Mouse (Mus musculus) left cerebral cortex, postnatal 10 days (tissue): ENCODE results near the gene Coasy. TPM values are rescaled to one million over a fixed set of nuclear protein-coding genes. Genes with fewer than 3 reads are reported as not detected.

Experiments used
- DNase-seq, 2 experiments: peaks; one replicate each; pipeline ENCODE4 v3.0.0; 2021 to 2022; ENCODE audit warnings: low spot score in 2 of 2, mixed read lengths in 1 of 2; ENCODE audit errors: extremely low spot score in 1 of 2
- intact Hi-C: fragments of 180-260 bp; cut with DNase I; formaldehyde crosslinking; loops from one replicate; pipeline ENCODE4 v1.15.1; 2025
- total RNA-seq, 2 experiments: library from RNA; stranded (reverse); gene quantifications; 2 replicates each; pipeline ENCODE4 v1.2.3; 2021

Coasy gene
- total RNA-seq, 2 experiments from 2014 or later: 32.3 to 32.4 TPM

DNA sequence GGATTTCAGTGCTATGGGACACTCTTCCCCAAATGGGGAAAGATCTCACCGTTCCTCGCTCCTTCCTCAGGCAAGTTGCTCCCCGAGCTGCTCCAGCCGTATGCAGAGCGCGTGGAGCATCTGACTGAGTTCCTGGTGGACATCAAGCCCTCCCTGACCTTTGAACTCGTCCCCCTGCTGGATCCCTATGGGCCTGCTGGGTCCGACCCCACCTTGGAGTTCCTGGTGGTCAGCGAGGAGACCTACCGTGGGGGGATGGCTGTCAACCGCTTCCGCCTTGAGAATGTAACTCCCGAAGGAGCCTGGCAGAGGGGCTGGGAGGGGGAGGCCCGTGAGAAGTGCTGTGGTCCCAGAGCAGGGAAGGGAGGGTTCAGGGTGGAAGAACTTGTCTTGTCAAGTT is 1.9 kb downstream of the Coasy start:
- peak in 1 of 2 experiments; percentile 32 for DNase-seq
- intact Hi-C loops: loop anchor here (5.0 kb wide), 1 partner anchor 93 kb away; the partner anchor contains the start of gene Ccr10

DNA sequence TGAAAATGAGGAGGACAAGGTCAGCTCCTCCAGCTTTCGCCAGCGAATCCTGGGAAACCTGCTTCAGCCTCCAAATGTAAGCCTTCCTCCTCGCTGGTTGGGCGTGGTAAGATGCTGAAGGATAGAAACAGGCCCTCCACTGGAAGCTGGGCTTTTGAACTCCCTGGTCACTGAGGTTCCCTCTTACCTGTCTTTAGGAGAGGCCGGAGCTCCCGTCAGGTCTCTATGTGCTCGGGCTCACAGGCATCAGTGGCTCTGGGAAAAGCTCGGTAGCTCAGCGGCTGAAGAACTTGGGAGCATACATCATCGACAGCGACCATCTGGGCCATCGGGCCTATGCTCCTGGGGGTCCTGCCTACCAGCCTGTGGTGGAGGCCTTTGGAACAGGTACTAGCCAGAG is 2.4 kb downstream of the Coasy start:
- peak in 1 of 2 experiments; percentile 22 for DNase-seq
- intact Hi-C loops: loop anchor here (5.0 kb wide), 1 partner anchor 92 kb away; the partner anchor contains the start of gene Ccr10

DNA sequence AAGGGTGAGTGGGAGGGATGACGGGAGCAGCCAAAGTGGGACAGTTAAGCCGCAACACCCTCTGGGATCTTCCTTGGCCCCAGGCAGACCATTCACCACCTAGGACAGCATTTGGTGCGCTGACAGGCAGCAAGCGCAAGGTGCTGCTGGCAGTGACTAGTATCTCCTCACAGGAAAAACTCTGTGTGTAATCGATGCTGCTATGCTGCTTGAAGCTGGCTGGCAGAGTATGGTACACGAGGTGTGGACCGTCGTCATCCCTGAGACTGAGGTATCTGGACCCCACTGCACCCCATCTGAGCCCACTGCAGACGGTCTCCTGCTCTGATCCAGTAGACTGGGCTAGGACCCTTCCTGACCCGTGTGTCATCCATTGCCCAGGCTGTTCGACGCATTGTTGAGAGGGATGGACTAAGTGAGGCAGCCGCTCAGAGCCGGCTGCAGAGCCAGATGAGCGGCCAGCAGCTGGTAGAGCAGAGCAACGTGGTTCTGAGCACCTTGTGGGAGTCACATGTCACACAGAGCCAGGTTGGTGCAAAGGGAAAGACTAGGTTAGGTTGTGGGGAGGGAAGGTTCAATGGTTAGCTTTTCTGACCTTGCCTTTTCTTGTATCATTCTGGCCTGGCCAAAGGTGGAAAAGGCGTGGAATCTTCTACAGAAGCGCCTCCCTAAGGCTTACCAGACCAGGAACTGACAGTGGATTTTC is 3.4 kb downstream of the Coasy start:
- intact Hi-C loops: no loop called here

DNA sequence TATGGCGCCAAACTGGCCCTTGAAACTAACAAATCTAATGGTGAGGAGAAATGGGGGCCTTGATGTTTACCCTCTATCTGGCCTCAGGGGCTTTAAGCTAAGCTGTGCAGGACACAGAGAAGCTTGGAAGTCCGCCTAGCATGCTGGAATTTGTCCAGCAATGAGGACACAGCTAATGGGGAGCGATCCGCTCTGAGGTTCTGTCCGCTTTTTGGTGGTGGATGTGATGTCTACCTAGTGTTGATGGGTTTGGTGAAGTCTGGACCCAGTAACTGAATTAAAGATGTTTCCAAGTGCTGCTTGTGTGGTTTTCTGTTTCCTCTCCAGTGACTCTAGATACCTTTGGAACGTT is 3.9 kb downstream of the Coasy start:
- intact Hi-C loops: no loop called here
- DNase-seq: no peak

More for the DNA sequence above, 3.4 kb downstream of the Coasy start:
- peak in 1 of 2 experiments; percentile 16 for DNase-seq

DNA sequence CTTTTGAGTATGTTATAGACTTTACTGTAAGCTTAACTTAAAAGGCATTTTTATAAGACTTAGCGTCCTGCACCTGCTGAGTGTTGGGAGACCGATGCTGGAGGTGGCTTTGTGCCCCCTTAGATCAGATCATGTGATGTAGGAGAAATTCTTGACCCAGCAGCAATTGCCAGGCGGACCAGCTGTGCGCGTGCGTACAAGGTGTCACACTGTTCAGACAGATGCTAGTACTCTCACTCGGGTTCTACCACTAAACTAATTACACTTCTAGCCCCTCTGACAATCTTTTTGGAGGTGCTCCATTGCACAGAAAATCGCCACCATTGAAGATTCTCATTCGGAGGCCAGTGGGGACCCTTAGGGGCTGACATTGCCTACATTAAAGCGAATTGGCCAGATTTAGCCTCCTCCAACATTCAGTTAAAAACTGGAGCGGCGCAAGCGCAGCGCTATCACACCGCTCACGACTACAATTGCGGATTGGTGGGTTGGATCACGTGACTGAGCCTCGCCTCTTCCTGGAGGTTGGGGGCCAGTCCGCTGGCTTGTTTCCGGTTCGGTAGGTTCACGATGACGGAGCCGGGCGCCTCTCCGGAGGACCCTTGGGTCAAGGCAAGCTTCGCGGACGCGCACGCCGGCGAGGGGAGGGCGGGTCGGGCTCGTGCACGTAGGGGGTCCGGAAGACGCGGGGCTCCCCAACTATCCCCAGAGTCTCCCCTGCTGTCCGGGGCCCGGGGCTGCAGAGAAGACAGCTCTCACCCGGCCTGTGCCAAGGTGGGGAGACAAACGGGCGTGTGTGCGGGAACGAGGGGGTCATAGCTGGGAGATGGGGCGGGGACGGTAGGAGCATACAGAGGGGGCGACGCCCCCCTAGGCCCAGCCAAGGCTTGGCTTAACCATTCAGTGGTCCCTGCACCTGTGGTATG is 4.7 kb downstream of the Coasy start, which contains the start of gene Mlx:
TSS of gene Mlx (plus strand) at position 522 of the 926 bp plus-strand sequence.
- intact Hi-C loops: no loop called here
- DNase-seq: peak; percentile 91 to 95

DNA sequence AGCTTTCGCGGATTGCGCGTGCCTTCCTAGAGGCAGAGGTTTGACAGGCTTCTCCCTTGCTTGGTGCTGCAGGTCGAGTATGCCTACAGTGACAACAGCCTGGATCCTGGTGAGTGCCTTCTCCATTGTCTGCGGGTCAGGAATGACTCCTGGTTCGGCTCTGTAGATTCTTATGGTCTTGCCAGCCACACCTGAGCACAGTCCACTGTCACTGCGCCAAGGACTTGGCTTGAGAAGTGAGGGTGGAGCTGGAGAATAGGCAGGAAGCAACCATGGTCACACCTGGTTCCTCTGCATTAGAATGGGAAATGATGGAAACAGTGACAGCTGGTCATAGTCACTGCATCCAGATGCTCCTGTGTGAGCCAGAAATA is 5.3 kb downstream of the Coasy start:
- DNase-seq: peak in 1 of 2 experiments; percentile 38
- intact Hi-C loops: no loop called here

DNA sequence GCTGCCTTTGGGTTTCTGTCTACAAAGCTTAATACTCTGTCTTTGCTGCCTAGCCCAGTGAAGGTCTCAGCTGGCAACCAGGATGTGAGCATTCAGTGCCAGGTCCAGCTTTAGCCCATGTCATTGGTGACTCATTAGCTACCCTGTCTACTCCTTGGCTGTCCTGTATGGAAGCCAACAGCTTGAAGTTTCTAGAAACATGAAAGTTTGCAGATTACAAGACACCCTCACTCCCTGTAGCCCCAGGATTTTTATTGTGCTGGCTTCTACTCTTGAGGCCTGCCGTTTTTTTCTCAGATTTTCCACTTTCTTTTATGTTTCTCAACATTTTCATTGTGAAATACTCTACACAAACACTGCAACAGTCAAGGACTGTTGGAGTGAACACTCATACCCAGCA is 7.6 kb downstream of the Coasy start:
- no peak for DNase-seq
- intact Hi-C loops: no loop called here

DNA sequence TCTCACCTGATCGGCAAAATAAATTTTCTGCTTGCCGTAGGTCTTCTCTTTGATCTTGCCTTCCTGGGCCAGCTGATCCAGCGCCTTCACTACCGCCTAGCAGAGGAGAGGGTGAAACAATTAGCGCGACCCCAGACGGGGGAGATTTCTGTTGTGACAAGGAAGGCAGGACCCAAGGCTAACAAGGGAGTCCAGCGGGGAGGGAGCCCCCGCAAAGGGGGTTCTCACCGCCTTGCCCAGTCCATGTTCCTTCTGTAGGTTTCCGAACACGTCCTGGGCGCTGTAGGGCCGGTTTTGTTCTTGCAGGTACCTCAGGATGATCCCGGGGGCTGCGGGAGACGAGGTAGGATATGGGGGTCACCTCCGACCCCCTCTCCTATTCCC is 12.6 kb downstream of the Coasy start:
- no peak for DNase-seq
- intact Hi-C loops: no loop called here

DNA sequence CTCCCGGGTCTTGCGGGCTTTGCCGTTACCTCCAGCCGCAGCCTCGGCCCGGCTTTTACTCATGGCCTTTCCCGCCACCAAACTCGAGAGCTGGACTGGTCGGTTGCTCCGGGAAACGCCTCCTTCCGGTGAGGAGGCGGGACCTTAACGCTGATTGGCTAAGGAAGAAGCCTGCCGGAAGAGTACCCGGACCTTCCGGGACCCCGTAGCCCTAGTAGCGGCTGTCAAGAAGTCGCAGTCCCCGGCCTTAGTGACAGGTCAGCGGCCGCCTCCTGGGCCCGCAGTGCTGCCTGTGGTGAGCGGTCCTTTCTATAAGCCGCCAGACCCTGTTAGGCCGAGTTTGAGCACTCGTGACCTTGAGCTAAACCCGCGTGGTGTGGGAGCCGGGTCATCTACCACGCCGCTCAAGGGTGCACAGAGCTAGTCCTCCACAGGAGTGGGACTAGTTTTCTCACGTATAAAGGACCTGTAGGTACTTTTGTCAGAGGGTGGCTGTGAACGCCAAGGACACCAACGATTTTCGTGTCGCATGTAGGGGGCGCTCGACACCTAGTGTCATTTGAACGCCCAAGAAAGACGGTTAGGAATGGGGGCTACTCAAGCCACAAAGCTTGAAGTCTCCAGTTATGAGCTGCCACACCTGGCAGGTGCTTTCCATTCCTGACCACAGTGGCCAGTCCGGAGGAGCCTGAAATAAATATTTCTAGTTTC is 13.1 kb downstream of the Coasy start, which contains the start of gene Psmc3ip:
TSS of gene Psmc3ip (minus strand) at position 123 of the 711 bp plus-strand sequence.
- intact Hi-C loops: loop anchor here (2.0 kb wide), 1 partner anchor 81 kb away; no protein-coding TSS in a partner anchor
- peak; percentile 94 to 96 for DNase-seq

DNA sequence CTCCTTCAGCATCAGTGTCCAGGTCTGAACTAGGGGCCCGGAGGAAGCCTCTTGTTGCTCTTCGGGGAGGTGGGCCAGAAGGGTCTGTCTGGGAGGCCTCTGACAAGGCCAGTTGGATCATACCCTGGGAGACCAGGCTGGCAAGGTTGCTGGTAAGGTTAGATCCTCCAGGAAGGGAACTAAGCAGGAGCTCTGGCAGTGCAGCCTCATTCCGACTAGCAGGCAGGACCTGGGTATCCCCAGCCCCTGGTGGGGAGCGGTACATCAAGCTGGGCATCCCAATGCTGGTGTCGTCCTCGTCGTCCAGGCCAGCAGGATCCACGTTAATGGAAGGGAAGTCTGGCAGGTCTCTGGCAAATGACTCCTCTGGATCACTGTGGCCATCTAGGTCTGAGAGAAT is 15.9 kb downstream of the Coasy start:
- intact Hi-C loops: no loop called here
- DNase-seq: no peak

DNA sequence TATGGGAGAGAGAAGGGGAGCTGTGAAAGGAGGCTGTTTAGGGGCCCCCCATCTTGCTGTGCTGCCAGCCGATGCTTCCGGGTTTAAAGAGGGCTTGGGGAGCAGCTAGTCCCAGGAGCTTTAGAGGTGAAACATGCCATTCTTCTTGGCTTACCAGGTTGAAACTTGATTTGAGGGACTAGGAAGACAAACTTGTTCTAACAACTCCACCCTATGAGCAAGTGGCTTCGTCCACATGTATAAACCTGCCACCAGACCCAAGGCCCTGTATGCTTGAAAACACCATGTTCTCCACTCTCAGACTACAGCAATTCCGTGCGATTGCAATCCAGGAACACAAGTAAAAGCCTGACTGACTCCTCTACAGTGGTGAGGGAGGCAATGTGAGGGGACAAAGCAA is 20.6 kb downstream of the Coasy start:
- intact Hi-C loops: no loop called here
- DNase-seq: no peak

DNA sequence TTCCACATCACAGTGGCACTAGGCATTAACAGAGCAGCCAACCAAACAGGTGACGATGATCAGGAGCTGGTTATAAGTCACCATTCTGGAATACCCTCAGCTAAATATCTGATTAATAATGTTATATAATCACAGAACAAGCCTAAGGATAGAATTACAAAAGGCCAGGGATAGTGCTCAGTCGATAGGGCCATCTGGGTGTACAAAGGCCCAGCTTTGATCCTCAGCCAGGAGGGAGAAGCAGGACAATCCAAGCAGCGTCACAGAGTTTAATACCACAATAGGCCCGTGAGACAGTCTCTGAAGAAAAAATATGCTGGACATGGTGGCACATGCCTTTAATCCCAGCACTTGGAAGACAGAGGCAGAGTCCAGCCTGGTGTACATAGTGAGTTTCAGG is 27.0 kb downstream of the Coasy start:
- no peak for DNase-seq
- intact Hi-C loops: no loop called here

DNA sequence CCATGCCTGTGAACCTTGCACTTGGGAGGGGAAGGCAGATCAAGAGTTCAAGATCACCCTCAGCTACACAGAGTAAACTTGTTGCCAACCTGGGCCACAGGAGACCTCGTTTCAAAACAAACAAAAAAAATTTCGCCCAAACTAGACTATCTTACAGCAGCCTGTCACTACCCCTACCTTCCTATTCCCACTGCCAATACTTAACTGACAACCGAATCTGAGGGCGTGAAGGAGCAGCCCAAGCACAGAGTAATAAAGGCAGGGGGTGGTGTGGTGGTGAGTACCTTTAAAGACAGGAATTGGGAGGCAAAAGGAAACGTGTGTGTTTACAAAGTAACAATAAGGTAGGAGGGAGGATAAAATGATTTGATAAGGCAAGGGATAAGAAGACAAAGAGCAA is 28.3 kb downstream of the Coasy start:
- intact Hi-C loops: no loop called here
- DNase-seq: no peak

DNA sequence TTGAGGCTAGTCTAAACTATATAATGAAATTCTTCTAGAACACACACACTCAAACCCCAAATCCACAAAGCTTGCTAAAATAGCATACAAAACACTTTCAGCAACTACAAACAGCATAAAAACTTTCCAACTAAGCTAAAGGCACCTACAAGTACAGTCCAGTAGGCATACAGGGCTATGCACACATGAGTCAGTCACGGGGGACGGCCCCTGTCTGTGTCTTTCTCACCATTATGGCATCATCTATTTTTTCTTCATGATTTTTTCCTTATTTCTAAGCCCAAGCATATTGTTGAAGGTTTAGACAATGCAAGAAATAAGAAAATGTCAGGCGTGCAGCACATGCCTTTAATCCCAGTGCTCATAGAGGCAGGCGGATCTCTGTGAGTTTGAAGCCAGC is 28.8 kb downstream of the Coasy start:
- intact Hi-C loops: no loop called here
- DNase-seq: no peak

DNA sequence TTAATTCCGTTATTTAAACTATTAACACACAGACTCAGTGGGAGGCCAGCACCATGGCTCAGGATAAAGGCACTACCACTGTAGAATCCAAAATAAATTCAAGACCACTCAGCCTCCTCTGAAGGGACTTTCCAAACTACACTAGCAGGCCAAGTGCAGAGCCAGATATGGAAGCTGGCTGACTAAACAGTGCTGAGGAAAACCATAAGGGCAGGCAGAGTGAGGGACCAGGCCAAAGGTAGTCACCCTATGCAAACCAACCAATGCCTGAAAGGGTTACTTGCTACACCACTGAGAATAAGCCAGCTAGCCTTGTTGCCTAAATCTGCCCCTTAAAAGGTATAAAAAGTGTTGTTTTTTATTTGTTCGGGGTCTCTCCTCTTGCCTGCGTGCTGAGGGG is 29.8 kb downstream of the Coasy start:
- no peak for DNase-seq
- intact Hi-C loops: no loop called here

DNA sequence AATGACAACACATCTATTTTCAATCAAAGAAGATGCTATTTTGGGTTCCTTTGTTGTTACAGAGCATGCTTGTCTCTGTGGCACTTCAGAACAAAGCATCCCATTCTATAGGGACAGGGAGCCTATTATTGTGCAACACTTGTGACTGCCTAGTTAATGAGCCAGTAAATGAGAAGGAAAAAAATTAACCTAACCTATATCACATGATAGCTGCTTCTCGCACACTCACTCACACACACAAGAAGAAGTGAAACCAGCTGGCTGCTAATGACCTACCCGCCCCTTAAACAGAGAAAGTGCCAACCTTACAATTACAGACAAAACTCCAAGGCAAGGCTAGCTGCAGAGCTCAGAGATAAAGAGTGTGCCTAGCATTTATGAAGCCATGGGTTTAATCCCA is 33.2 kb downstream of the Coasy start:
- intact Hi-C loops: no loop called here
- DNase-seq: no peak

DNA sequence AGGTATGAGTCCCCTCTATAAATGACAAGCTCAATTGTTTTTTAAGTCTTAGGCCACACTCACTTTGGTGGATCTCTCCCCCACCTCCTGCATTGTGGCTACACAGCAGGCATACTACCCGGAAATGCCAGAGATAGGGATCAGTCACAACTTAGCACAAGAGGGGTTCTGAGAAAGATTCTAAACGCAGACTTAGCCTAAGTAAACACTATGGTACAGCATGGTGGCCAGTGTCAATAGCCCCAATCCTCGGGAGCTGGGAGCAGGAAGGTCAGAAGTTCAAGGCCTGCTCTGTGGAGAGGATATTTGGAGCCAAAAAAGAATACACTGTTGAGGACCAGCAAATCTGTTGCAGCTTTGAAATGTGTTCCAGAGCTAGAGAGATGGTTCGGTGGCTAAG is 35.7 kb downstream of the Coasy start:
- intact Hi-C loops: no loop called here
- DNase-seq: no peak

DNA sequence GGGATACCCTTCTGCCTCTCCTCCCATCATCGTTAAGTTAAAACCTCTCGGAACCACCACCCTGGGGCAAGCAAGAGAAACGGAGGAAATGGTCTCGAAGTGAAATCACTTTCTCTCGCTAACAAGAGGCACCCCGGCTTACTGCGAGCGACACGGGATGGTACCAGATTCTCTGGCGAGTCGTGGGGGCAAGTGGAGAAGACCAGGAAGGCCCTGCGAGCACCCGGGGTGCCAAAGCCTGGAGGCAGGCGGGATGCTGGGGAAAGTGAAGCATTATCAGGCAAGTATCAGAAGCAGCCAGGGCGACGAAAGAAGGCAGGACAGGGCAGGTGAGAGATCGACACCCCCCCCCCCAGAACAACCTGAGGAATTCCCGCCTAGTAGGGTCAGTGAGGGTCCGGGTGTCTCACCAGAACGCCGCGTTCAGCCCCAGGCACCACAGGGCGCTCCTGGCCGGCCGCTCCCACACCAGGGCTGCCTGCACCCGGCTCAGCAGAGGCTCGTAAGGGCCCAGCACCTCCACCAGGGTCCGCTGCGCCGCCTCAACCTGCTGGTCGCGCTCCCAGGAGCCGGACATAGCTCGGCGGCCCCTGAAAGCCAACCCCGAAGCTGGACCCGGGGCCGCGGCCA is 36.9 kb downstream of the Coasy start:
- intact Hi-C loops: no loop called here

More for the DNA sequence above, 36.9 kb downstream of the Coasy start:
- no peak for DNase-seq
